Mouse (Mus musculus) cerebellum, adult 2 months (tissue): ENCODE measurements around the gene Ankrd13d.

Experiments used
- CTCF ChIP-seq: fragments of 200-500 bp; IDR thresholded peaks from 2 replicates; pipeline ENCODE4 v1.5.1; 2011; ENCODE audit warnings: low read depth, mild to moderate bottlenecking, control low read depth, low read length, moderate library complexity, borderline replicate concordance; ENCODE audit not compliant: insufficient read depth
- POLR2A ChIP-seq: fragments of 200-500 bp; IDR thresholded peaks from 2 replicates; pipeline ENCODE4 v1.6.1; 2011; ENCODE audit warnings: low read length, control low read depth, borderline replicate concordance; ENCODE audit not compliant: insufficient read depth

- TF ChIP-seq CTCF = no peak
- TF ChIP-seq POLR2A = no peak
Observed at GRCm38 (mm10) chr19:4264171-4264780, 18.7 kb downstream of the Ankrd13d start.
